Mouse (Mus musculus): ENCODE results near the gene Als2. TPM values are rescaled to one million over a fixed set of nuclear protein-coding genes. Genes with fewer than 3 reads are reported as not detected.

Gene Als2
- polyA plus RNA-seq, 1 experiment, result 74.1 TPM

DNA sequence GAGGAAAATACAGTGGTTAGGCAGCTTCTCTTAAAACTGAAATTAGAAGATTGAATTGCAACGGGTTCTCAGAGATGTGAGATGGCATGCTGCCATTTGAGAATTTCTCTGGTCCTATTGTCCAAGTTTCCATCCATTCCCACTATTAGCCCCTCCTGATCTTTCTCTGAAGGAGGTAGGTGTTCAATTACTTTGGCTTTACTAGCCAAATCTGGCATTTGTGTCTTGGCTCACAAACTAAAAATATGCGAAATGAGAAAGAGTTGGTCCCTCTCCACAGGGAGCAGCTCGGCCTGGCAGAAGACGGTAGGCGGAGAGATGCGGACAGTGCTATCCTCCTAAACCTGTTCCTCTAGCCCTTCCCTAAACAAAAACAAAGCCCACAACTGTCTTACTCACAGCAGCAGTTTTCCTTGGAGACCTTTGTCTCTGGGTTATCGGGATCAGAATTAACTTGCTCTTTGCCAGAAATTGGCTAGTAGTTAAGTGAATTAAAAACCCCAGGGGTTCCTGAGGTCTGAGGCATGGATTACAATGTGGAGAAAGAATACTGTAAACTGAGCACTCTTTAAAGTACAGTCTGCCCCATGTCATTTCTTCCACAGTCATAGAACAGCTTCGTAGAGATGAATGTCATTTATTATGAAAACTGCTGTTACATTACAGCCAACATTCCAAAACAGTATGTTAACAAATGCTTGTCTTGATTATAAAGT is 74.6 kb downstream of the Als2 start:
- TF ChIP-seq CTCF (IDR thresholded peaks at IDR 0.05; ENCODE audit: borderline replicate concordance, insufficient read depth, low read depth, low read length), result no peak
- no peak for TF ChIP-seq POLR2A (IDR thresholded peaks at IDR 0.05; ENCODE audit: borderline replicate concordance, insufficient read depth, low read length)
- H3K27me3 ChIP-seq (ENCODE audit: control insufficient read depth, insufficient read depth, low read length), result no peaks in the 10 kb centered on the region
- no peak overlapping the region for H3K27ac ChIP-seq (ENCODE audit: insufficient read depth, low read length)
- H3K4me1 ChIP-seq (ENCODE audit: control insufficient read depth, insufficient read depth, low read length), result peaks cover 48% of the 10 kb centered on the region
- H3K4me3 ChIP-seq (replicated peaks; ENCODE audit: insufficient read depth, low read depth, low read length), result no peak overlapping the region
- 11% methylated on average over 8 of the region's 8 CpGs for WGBS
- DNase-seq, result peak; percentile 47 to 65

DNA sequence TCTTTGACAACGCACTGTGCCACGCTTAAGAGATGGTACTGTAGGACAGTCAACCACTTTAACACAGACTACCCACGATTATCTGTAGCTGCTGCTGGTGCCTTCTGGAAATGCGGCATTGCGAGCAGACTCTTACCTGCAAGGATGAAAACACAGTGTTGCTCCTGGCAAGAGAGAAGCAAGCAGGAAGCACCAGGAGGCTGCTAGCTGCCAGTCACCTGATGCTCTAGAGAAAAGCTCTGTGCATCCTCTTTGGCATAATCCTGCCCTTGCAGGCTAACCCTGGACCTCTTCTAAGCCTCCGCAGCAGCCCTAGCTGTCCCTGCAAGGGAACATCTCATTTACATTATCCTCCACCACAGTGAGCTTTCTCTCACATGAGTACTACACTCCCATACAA is 75.6 kb downstream of the Als2 start:
- Histone ChIP-seq H3K27me3 (ENCODE audit: control insufficient read depth, insufficient read depth, low read length) (no peaks in the 10 kb centered on the region), H3K4me1 (ENCODE audit: control insufficient read depth, insufficient read depth, low read length) (peaks cover 48% of the 10 kb centered on the region), H3K27ac (ENCODE audit: insufficient read depth, low read length) (peak overlapping the region; percentile 38), H3K4me3 (replicated peaks; ENCODE audit: insufficient read depth, low read depth, low read length) (no peak overlapping the region)
- TF ChIP-seq POLR2A (IDR thresholded peaks at IDR 0.05; ENCODE audit: borderline replicate concordance, insufficient read depth, low read length), result no peak
- TF ChIP-seq CTCF (IDR thresholded peaks at IDR 0.05; ENCODE audit: borderline replicate concordance, insufficient read depth, low read depth, low read length), result no peak
- DNase-seq, result peak; percentile 58 to 69
- 46% methylated on average over 6 of the region's 6 CpGs for WGBS

DNA sequence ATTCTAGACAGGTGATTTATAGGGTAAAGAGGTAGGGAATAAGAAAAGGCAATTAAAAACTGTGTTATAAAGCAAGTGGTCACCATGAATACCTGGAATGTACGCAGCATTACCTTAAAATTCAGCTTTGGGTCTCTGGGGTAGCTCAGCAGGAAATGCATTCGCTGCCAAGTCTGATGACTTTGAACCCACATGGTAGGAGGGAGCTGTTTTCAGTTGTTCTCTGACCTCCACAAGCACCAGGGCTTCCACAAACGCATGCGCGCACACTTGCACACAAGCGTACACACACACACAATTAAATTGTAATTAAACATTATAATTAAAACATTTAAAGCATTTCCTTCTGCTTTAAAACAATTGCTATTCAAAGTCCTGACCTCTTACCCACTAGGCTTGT is 76.2 kb downstream of the Als2 start:
- H3K27me3 ChIP-seq (ENCODE audit: control insufficient read depth, insufficient read depth, low read length), result no peaks in the 10 kb centered on the region
- peaks cover 45% of the 10 kb centered on the region for H3K4me1 ChIP-seq (ENCODE audit: control insufficient read depth, insufficient read depth, low read length)
- H3K4me3 ChIP-seq (replicated peaks; ENCODE audit: insufficient read depth, low read depth, low read length), result no peak overlapping the region
- TF ChIP-seq POLR2A (IDR thresholded peaks at IDR 0.05; ENCODE audit: borderline replicate concordance, insufficient read depth, low read length), result no peak
- H3K27ac ChIP-seq (ENCODE audit: insufficient read depth, low read length), result no peak overlapping the region
- WGBS, result 70% methylated on average over 6 of the region's 6 CpGs
- peak in 1 of 2 experiments; percentile 29 for DNase-seq

- TF ChIP-seq CTCF (IDR thresholded peaks at IDR 0.05; ENCODE audit: borderline replicate concordance, insufficient read depth, low read depth, low read length) (no peak), POLR2A (IDR thresholded peaks at IDR 0.05; ENCODE audit: borderline replicate concordance, insufficient read depth, low read length) (no peak)
- Histone ChIP-seq H3K27ac (ENCODE audit: insufficient read depth, low read length) (no peak overlapping the region), H3K4me3 (replicated peaks; ENCODE audit: insufficient read depth, low read depth, low read length) (no peak overlapping the region), H3K4me1 (ENCODE audit: control insufficient read depth, insufficient read depth, low read length) (peaks cover 37% of the 10 kb centered on the region), H3K27me3 (ENCODE audit: control insufficient read depth, insufficient read depth, low read length) (no peaks in the 10 kb centered on the region)
- 69% methylated on average over 3 of the region's 3 CpGs for WGBS
- no peak for DNase-seq
Observed at GRCm38 (mm10) chr1:59159136-59159535, 77.9 kb downstream of the Als2 start.

GRCm38 (mm10) chr1:59158498-59158897 is 78.5 kb downstream of the Als2 start:
- H3K27me3 ChIP-seq (ENCODE audit: control insufficient read depth, insufficient read depth, low read length), result no peaks in the 10 kb centered on the region
- H3K4me3 ChIP-seq (replicated peaks; ENCODE audit: insufficient read depth, low read depth, low read length), result no peak overlapping the region
- H3K27ac ChIP-seq (ENCODE audit: insufficient read depth, low read length), result no peak overlapping the region
- peak; percentile 45 to 57 for DNase-seq
- peaks cover 33% of the 10 kb centered on the region for H3K4me1 ChIP-seq (ENCODE audit: control insufficient read depth, insufficient read depth, low read length)
- 34% methylated on average over 7 of the region's 7 CpGs for WGBS
- TF ChIP-seq POLR2A (IDR thresholded peaks at IDR 0.05; ENCODE audit: borderline replicate concordance, insufficient read depth, low read length) (no peak), CTCF (IDR thresholded peaks at IDR 0.05; ENCODE audit: borderline replicate concordance, insufficient read depth, low read depth, low read length) (no peak)

GRCm38 (mm10) chr1:59157846-59158245 is 79.2 kb downstream of the Als2 start:
- H3K27me3 ChIP-seq (ENCODE audit: control insufficient read depth, insufficient read depth, low read length), result no peaks in the 10 kb centered on the region
- no peak overlapping the region for H3K4me3 ChIP-seq (replicated peaks; ENCODE audit: insufficient read depth, low read depth, low read length)
- peaks cover 27% of the 10 kb centered on the region for H3K4me1 ChIP-seq (ENCODE audit: control insufficient read depth, insufficient read depth, low read length)
- no peak for DNase-seq
- H3K27ac ChIP-seq (ENCODE audit: insufficient read depth, low read length), result no peak overlapping the region
- 76% methylated on average over 4 of the region's 4 CpGs for WGBS
- TF ChIP-seq CTCF (IDR thresholded peaks at IDR 0.05; ENCODE audit: borderline replicate concordance, insufficient read depth, low read depth, low read length) (no peak), POLR2A (IDR thresholded peaks at IDR 0.05; ENCODE audit: borderline replicate concordance, insufficient read depth, low read length) (no peak)

- Histone ChIP-seq H3K27me3 (ENCODE audit: control insufficient read depth, insufficient read depth, low read length) (no peaks in the 10 kb centered on the region), H3K4me1 (ENCODE audit: control insufficient read depth, insufficient read depth, low read length) (no peaks in the 10 kb centered on the region), H3K4me3 (replicated peaks; ENCODE audit: insufficient read depth, low read depth, low read length) (no peak overlapping the region), H3K27ac (ENCODE audit: insufficient read depth, low read length) (no peak overlapping the region)
- no peak for TF ChIP-seq CTCF (IDR thresholded peaks at IDR 0.05; ENCODE audit: borderline replicate concordance, insufficient read depth, low read depth, low read length)
- TF ChIP-seq POLR2A (IDR thresholded peaks at IDR 0.05; ENCODE audit: borderline replicate concordance, insufficient read depth, low read length), result no peak
- DNase-seq, result no peak
- WGBS, result 69% methylated on average over 4 of the region's 4 CpGs
Observed at GRCm38 (mm10) chr1:59152346-59152745, 84.7 kb downstream of the Als2 start.

GRCm38 (mm10) chr1:59150542-59150941 is 86.5 kb downstream of the Als2 start:
- no peak for DNase-seq
- H3K4me1 ChIP-seq (ENCODE audit: control insufficient read depth, insufficient read depth, low read length), result no peaks in the 10 kb centered on the region
- WGBS, result 83% methylated on average over 5 of the region's 5 CpGs
- H3K27me3 ChIP-seq (ENCODE audit: control insufficient read depth, insufficient read depth, low read length), result no peaks in the 10 kb centered on the region
- TF ChIP-seq POLR2A (IDR thresholded peaks at IDR 0.05; ENCODE audit: borderline replicate concordance, insufficient read depth, low read length) (no peak), CTCF (IDR thresholded peaks at IDR 0.05; ENCODE audit: borderline replicate concordance, insufficient read depth, low read depth, low read length) (no peak)
- H3K4me3 ChIP-seq (replicated peaks; ENCODE audit: insufficient read depth, low read depth, low read length), result no peak overlapping the region
- no peak overlapping the region for H3K27ac ChIP-seq (ENCODE audit: insufficient read depth, low read length)

All from cerebellum, adult 2 months (tissue).